Mouse (Mus musculus) C2C12 (cell line): Measurements from ENCODE around the gene Msantd2. TPM values are rescaled to one million over a fixed set of nuclear protein-coding genes. Genes with fewer than 3 reads are reported as not detected.

Source experiments
- H3K27me3 ChIP-seq: one replicate; pipeline ENCODE4 v1.6.1; 2011; ENCODE audit not compliant: control insufficient read depth, insufficient read depth, insufficient read length
- H3K36me3 ChIP-seq: one replicate; pipeline ENCODE4 v1.6.1; 2011; ENCODE audit not compliant: control insufficient read depth, insufficient read depth
- H3K4me3 ChIP-seq: one replicate; pipeline ENCODE4 v1.5.1; 2011; ENCODE audit warnings: mild to moderate bottlenecking, control low read depth; ENCODE audit not compliant: poor library complexity, insufficient read depth, severe bottlenecking
- H3K79me2 ChIP-seq: one replicate; pipeline ENCODE4 v1.6.1; 2011; ENCODE audit not compliant: control insufficient read depth, insufficient read depth
- H3K79me3 ChIP-seq: one replicate; pipeline ENCODE4 v1.6.1; 2011; ENCODE audit warnings: low read depth, control low read depth
- H3ac ChIP-seq: one replicate; pipeline ENCODE3; 2011; ENCODE audit warnings: low read depth; ENCODE audit not compliant: control insufficient read depth, insufficient read length
- CEBPB ChIP-seq: IDR thresholded peaks from one replicate; pipeline ENCODE4 v1.6.1; 2011; ENCODE audit warnings: low read depth, mild to moderate bottlenecking, control low read depth, moderate library complexity
- CTCF ChIP-seq: IDR thresholded peaks from one replicate; pipeline ENCODE4 v1.5.1; 2011; ENCODE audit not compliant: control insufficient read depth, insufficient read depth, insufficient read length
- FOSL1 ChIP-seq: IDR thresholded peaks from one replicate; pipeline ENCODE4 v1.8.0; 2011; ENCODE audit warnings: mild to moderate bottlenecking, low read length; ENCODE audit not compliant: poor library complexity, insufficient read depth, severe bottlenecking
- MAX ChIP-seq: IDR thresholded peaks from one replicate; pipeline ENCODE4 v1.6.1; 2011; ENCODE audit warnings: mild to moderate bottlenecking, control low read depth
- MYOD1 ChIP-seq: IDR thresholded peaks from one replicate; pipeline ENCODE4 v1.6.1; 2011; ENCODE audit warnings: low read depth; ENCODE audit not compliant: control insufficient read depth, insufficient read length
- MYOG ChIP-seq: IDR thresholded peaks from one replicate; pipeline ENCODE4 v1.6.1; 2011; ENCODE audit not compliant: control insufficient read depth, insufficient read length; ENCODE audit errors: extremely low read depth
- USF1 ChIP-seq: IDR thresholded peaks from one replicate; pipeline ENCODE4 v1.6.1; 2011; ENCODE audit warnings: low read depth, mild to moderate bottlenecking, control low read depth, moderate library complexity
- polyA plus RNA-seq: library from polyadenylated mRNA; unstranded; fragments of >200 nt; fragmentation: generic; extraction: Trizol; gene quantifications from one replicate; pipeline ENCODE4 v1.2.1, GENCODE M21; 2012; ENCODE audit warnings: missing spikeins

Msantd2 gene
- polyA plus RNA-seq, 1 experiment, result 8.4 TPM

DNA sequence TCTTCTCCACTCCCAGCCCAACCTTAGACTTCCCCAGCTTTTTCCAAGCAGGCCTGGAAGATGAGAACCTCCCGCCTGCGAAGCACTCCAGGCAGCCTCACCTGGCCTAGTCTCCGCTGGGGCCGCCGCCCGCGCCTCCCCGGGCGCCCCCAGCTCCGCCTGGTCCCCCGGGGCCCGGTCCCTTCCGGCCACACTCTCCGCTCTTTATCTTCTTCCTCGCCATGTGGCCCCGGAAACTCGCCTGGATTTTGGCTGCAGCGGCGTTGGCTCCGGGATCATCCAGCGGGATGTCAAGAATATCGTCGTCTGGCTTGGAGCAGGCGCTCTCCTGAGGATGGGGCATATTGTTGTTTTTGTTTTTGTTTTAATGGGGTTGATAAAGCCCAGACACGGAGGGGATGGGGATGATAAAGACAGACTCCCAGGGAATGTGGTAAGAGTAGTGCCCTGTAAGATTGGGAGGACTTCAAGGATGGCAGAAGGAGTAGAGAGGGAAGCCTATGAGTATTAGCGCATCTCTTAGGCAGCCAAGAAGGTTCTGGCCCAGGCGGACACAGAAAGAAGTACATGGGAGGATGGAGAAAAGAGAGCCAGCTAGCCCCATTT, 56.8 kb downstream of the Msantd2 start:
- Histone ChIP-seq H3ac (no peak overlapping the region), H3K79me3 (no peaks in the 10 kb centered on the region), H3K36me3 (no peaks in the 10 kb centered on the region), H3K79me2 (no peaks in the 10 kb centered on the region), H3K4me3 (no peak overlapping the region), H3K27me3 (no peaks in the 10 kb centered on the region)
- no peak for TF ChIP-seq MYOG
- no peak for TF ChIP-seq CTCF
- TF ChIP-seq CEBPB, result no peak
- no peak for TF ChIP-seq MYOD1
- no peak for TF ChIP-seq USF1
- no peak for TF ChIP-seq MAX
- TF ChIP-seq FOSL1, result no peak

GRCm38 (mm10) chr9:37546889-37547288, 57.8 kb downstream of the Msantd2 start:
- H3K27me3 ChIP-seq, result peaks cover 7% of the 10 kb centered on the region
- no peaks in the 10 kb centered on the region for H3K36me3 ChIP-seq
- no peak for TF ChIP-seq CEBPB
- no peak for TF ChIP-seq USF1
- TF ChIP-seq MYOD1, result no peak
- no peak for TF ChIP-seq FOSL1
- TF ChIP-seq CTCF, result no peak
- no peak for TF ChIP-seq MYOG
- no peak for TF ChIP-seq MAX

DNA sequence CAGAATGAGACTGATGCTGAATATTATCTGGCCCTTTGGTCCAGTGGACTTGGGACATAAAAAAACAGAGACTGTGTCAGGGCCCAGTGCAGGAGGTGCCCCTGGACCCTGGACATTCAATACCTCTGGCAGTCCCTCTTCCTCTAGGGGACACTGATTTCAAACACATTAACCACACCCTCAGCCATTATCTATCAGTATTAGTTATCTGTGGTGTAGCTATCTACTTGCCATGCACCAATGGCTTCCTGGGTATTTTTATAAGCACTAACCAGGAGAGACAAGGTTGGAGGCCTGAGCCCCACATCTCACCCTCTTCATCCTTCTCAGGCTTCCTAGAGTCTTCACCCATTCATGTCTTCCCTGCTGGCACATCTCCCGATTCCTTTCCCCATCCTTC, 61.3 kb downstream of the Msantd2 start:
- H3K36me3 ChIP-seq, result no peaks in the 10 kb centered on the region
- no peaks in the 10 kb centered on the region for H3K79me2 ChIP-seq
- H3K27me3 ChIP-seq, result peaks cover 8% of the 10 kb centered on the region
- TF ChIP-seq MYOD1 (no peak), MAX (no peak), USF1 (no peak), CEBPB (no peak), MYOG (no peak), CTCF (no peak), FOSL1 (no peak)
- H3ac ChIP-seq, result no peak overlapping the region
- no peak overlapping the region for H3K4me3 ChIP-seq
- no peaks in the 10 kb centered on the region for H3K79me3 ChIP-seq

More at GRCm38 (mm10) chr9:37546889-37547288, 57.8 kb downstream of the Msantd2 start:
- Histone ChIP-seq H3K79me3 (no peaks in the 10 kb centered on the region), H3ac (no peak overlapping the region), H3K79me2 (no peaks in the 10 kb centered on the region), H3K4me3 (no peak overlapping the region)

GRCm38 (mm10) chr9:37551751-37552531, 62.8 kb downstream of the Msantd2 start:
- no peaks in the 10 kb centered on the region for H3K36me3 ChIP-seq
- H3K79me3 ChIP-seq, result no peaks in the 10 kb centered on the region
- H3K4me3 ChIP-seq, result peak overlapping the region; percentile 11
- peaks cover 8% of the 10 kb centered on the region for H3K27me3 ChIP-seq
- no peak for TF ChIP-seq FOSL1
- no peak for TF ChIP-seq MYOG
- no peak for TF ChIP-seq CTCF
- no peak for TF ChIP-seq MYOD1
- no peak for TF ChIP-seq USF1
- no peak for TF ChIP-seq CEBPB
- TF ChIP-seq MAX, result no peak
- H3K79me2 ChIP-seq, result no peaks in the 10 kb centered on the region
- peak overlapping the region; percentile 47 for H3ac ChIP-seq

DNA sequence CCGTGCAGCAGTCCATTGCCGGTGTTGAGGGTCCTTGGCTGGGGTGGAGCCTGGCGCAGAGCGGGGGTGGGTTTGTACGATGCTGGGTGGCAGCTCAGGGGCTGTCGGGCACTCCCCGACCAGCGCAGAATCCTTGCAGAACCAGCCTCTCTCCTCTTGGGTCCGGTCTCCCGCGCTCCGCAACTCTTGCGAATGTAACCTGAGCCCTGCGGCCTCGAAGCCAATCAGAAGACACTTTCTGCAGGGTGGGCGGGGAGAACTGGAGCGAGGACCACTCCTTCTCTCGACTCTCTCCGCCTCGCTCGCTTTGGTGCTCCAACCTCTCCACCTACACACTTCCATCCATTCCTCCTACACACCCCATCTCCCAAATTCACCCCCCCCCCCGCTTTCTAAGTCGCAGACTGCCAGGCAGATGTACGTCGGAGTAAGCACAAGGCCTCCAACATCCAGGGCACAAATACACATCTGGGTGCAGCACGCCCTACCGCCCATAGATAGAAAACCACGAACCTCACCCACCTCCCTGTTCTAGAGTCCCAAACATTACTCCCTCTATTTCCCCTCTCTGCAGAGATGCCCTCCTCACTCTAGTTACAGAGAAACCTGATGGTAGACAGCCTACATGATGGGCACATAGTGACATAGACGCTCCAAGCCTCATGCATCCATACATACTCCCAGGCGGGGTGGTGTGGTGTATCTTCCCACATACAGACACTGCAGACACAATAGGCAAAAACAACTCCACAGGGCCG, 63.6 kb downstream of the Msantd2 start, which contains the start of gene Nrgn:
Gene Nrgn, minus strand, starts transcription at position 369 of the 758 bp plus-strand sequence.
- Histone ChIP-seq H3ac (peak within 1 kb of the TSS; percentile 47), H3K79me2 (no peaks in the 10 kb centered on the region), H3K79me3 (no peaks in the 10 kb centered on the region), H3K27me3 (peaks cover 12% of the 10 kb centered on the region), H3K4me3 (peak within 1 kb of the TSS; percentile 11), H3K36me3 (no peaks in the 10 kb centered on the region)
- TF ChIP-seq FOSL1, result no peak
- no peak for TF ChIP-seq CEBPB
- no peak for TF ChIP-seq MAX
- no peak for TF ChIP-seq USF1
